Mouse (Mus musculus) cerebellum, adult 11-12 months (tissue): ENCODE data around the gene Ndp.

Experiments
- DNase-seq: peaks from one replicate; pipeline ENCODE4 v3.0.0; 2022

The Ndp gene

GRCm38 (mm10) chrX:16911241-16911873, at the start of gene Ndp:
Gene Ndp, minus strand, starts transcription at chrX:16911774.
- DNase-seq = no peak

GRCm38 (mm10) chrX:16954767-16955166, 43.2 kb upstream of the Ndp start:
- DNase-seq = no peak

- no peak for DNase-seq
Measured at GRCm38 (mm10) chrX:16918006-16918405, 6.4 kb upstream of the Ndp start.

GRCm38 (mm10) chrX:16913118-16913517, 1.5 kb upstream of the Ndp start:
- peak; percentile 86 for DNase-seq

- no peak for DNase-seq
Measured at GRCm38 (mm10) chrX:16911911-16912310, 337 bp upstream of the Ndp start.

GRCm38 (mm10) chrX:16910211-16911095, 1.1 kb downstream of the Ndp start:
- peak; percentile 54 for DNase-seq

- DNase-seq = no peak
Measured at GRCm38 (mm10) chrX:16908652-16909051, 2.9 kb downstream of the Ndp start.

- DNase-seq = no peak
Measured at GRCm38 (mm10) chrX:16907554-16907953, 4.0 kb downstream of the Ndp start.

- peak; percentile 59 for DNase-seq
Measured at GRCm38 (mm10) chrX:16894377-16895175, 17.0 kb downstream of the Ndp start.

- DNase-seq = no peak
Measured at GRCm38 (mm10) chrX:16867640-16868314, 43.8 kb downstream of the Ndp start.

GRCm38 (mm10) chrX:16860244-16860643, 51.3 kb downstream of the Ndp start:
- no peak for DNase-seq

GRCm38 (mm10) chrX:16846034-16846433, 65.5 kb downstream of the Ndp start:
- DNase-seq = no peak

GRCm38 (mm10) chrX:16841443-16841842, 70.1 kb downstream of the Ndp start:
- no peak for DNase-seq

GRCm38 (mm10) chrX:16837293-16837692, 74.3 kb downstream of the Ndp start:
- DNase-seq = no peak

GRCm38 (mm10) chrX:16836488-16837082, 75.0 kb downstream of the Ndp start:
- DNase-seq = no peak
